8 mouse cellular contexts compared by ENCODE assay signal in genomic region chr7:13037366-13037765, GRCm38 (mm10). TPM values are rescaled to one million over a fixed set of nuclear protein-coding genes. Genes with fewer than 3 reads are reported as not detected.
A peak's percentile ranks its signal among the peaks of the same experiment; 100 is the strongest.
DNase-seq lines count a peak whose midpoint lies in the region; ATAC-seq and TF ChIP-seq lines count a peak whose summit lies in the region.

No protein-coding gene starts in this region.

- peak overlapping the region; percentile 88 for H3K4me3 ChIP-seq in cerebellum, adult 2 months (replicated peaks; ENCODE audit: insufficient read depth, low read depth, low read length)
- H3K4me3 ChIP-seq in lung, embryonic 16.5 days (ENCODE audit: low read length) = peak overlapping the region; percentile 83
- peak overlapping the region; percentile 72 for H3K4me3 ChIP-seq in forebrain, embryonic 13.5 days
- H3K4me3 ChIP-seq in liver, embryonic 16.5 days (ENCODE audit: low read depth, low read length) = peak overlapping the region; percentile 89

- intact Hi-C loops in left cerebral cortex, postnatal 4 days (cut with DNase I) = no loop called here

- peak overlapping the region; percentile 97 for H3K9ac ChIP-seq in lung, embryonic 16.5 days (ENCODE audit: low read length)
- peak overlapping the region; percentile 93 for H3K9ac ChIP-seq in forebrain, embryonic 13.5 days
- peak overlapping the region; percentile 97 for H3K9ac ChIP-seq in liver, embryonic 16.5 days (ENCODE audit: low read depth, low read length)

- H3K27me3 ChIP-seq in cerebellum, adult 2 months (ENCODE audit: control insufficient read depth, insufficient read depth, low read length) = no peaks in the 10 kb centered on the region
- peaks cover 3% of the 10 kb centered on the region; the same call in 1 of the 2 replicates for H3K27me3 ChIP-seq in lung, embryonic 16.5 days (ENCODE audit: control insufficient read depth, insufficient read depth, low read depth, low read length)
- H3K27me3 ChIP-seq in forebrain, embryonic 13.5 days = peaks cover 15% of the 10 kb centered on the region
- peaks cover 3% of the 10 kb centered on the region for H3K27me3 ChIP-seq in liver, embryonic 16.5 days (ENCODE audit: control insufficient read depth, insufficient read depth, low read depth, low read length)

- peak in 1 of 2 experiments; percentile 59 for DNase-seq in cerebellum, adult 2 months
- DNase-seq in cerebellum, adult 18-20 months = no peak
- no peak for DNase-seq in lung, postnatal 10 days
- DNase-seq in left cerebral cortex, postnatal 4 days = no peak

- no peak for TF ChIP-seq POLR2A in cerebellum, adult 2 months (IDR thresholded peaks at IDR 0.05; ENCODE audit: borderline replicate concordance, insufficient read depth, low read length)

- peak overlapping the region; percentile 58 for H3K27ac ChIP-seq in cerebellum, adult 2 months (ENCODE audit: insufficient read depth, low read length)
- H3K27ac ChIP-seq in lung, embryonic 16.5 days (ENCODE audit: low read length) = peak overlapping the region; percentile 100
- peak overlapping the region; percentile 100 for H3K27ac ChIP-seq in forebrain, embryonic 13.5 days
- peak overlapping the region; percentile 98 for H3K27ac ChIP-seq in liver, embryonic 16.5 days (ENCODE audit: low read length)

- peak overlapping the region; percentile 91 for H3K4me2 ChIP-seq in lung, embryonic 16.5 days (ENCODE audit: low read depth, low read length)
- peak overlapping the region; percentile 91 for H3K4me2 ChIP-seq in forebrain, embryonic 13.5 days
- peak overlapping the region; percentile 94 for H3K4me2 ChIP-seq in liver, embryonic 16.5 days (ENCODE audit: low read depth, low read length)

- no peak for TF ChIP-seq CTCF in cerebellum, adult 2 months (IDR thresholded peaks at IDR 0.05; ENCODE audit: borderline replicate concordance, insufficient read depth, low read depth, low read length)

- H3K4me1 ChIP-seq in cerebellum, adult 2 months (ENCODE audit: control insufficient read depth, insufficient read depth, low read length) = peaks cover 7% of the 10 kb centered on the region
- H3K4me1 ChIP-seq in lung, embryonic 16.5 days (replicated peaks; ENCODE audit: control insufficient read depth, insufficient read depth, low read length) = peaks cover 27% of the 10 kb centered on the region
- peaks cover 50% of the 10 kb centered on the region for H3K4me1 ChIP-seq in forebrain, embryonic 13.5 days
- peaks cover 41% of the 10 kb centered on the region for H3K4me1 ChIP-seq in liver, embryonic 16.5 days (ENCODE audit: control insufficient read depth, low read depth, low read length)

- WGBS in cerebellum, adult 2 months = 1% methylated on average over 32 of the region's 33 CpGs
- WGBS in lung, embryonic 16.5 days = 0% methylated on average over 30 of the region's 33 CpGs
- under 1% methylated on average over 25 of the region's 33 CpGs for WGBS in forebrain, embryonic 13.5 days
- WGBS in liver, embryonic 16.5 days (ENCODE audit: insufficient replicate concordance) = 0% methylated on average over 32 of the region's 33 CpGs

- peak; percentile 5; the same call in 1 of the 2 replicates for ATAC-seq in lung, embryonic 16.5 days (ENCODE audit: low read depth)
- peak; percentile 2 for ATAC-seq in forebrain, embryonic 13.5 days
- ATAC-seq in liver, embryonic 16.5 days (ENCODE audit: low read depth) = peak; percentile 5
- no peak for ATAC-seq in activated CD4-positive, CD25-positive, alpha-beta regulatory T cell, adult 4 months

- H3K9me3 ChIP-seq in lung, embryonic 16.5 days (ENCODE audit: control insufficient read depth, low read length) = no peaks in the 10 kb centered on the region
- no peaks in the 10 kb centered on the region for H3K9me3 ChIP-seq in forebrain, embryonic 13.5 days (replicated peaks)
- H3K9me3 ChIP-seq in liver, embryonic 16.5 days (replicated peaks; ENCODE audit: control insufficient read depth, low read length) = no peaks in the 10 kb centered on the region

- peaks cover 15% of the 10 kb centered on the region for H3K36me3 ChIP-seq in lung, embryonic 16.5 days (ENCODE audit: control insufficient read depth, insufficient read depth, low read length)
- H3K36me3 ChIP-seq in forebrain, embryonic 13.5 days (ENCODE audit: poor library complexity, severe bottlenecking) = peaks cover 31% of the 10 kb centered on the region
- H3K36me3 ChIP-seq in liver, embryonic 16.5 days (ENCODE audit: control insufficient read depth, insufficient read depth) = peaks cover 15% of the 10 kb centered on the region

RNA-seq across cellular contexts. Expression of gene Ube2m, which starts 0.7 kb away (rescaled TPM):
- polyA plus RNA-seq in cerebellum, adult 2 months (2012; rRNA removed) = 376 and 405 TPM in 2 replicates
- 25.8 and 31.6 TPM in 2 replicates for polyA plus RNA-seq in lung, embryonic 16.5 days (2015; fragmentation: Nextera tagmentation; extraction: Ambion mirVana)
- polyA plus RNA-seq in forebrain, embryonic 13.5 days (2015; fragmentation: Nextera tagmentation; extraction: Ambion mirVana) = 44.0 and 53.7 TPM in 2 replicates
- 10.6 and 14.3 TPM in 2 replicates for polyA plus RNA-seq in liver, embryonic 16.5 days (2015; fragmentation: Nextera tagmentation; extraction: Ambion mirVana)
- polyA plus RNA-seq in activated CD4-positive, CD25-positive, alpha-beta regulatory T cell, adult 4 months (2017; shearing (Covaris generic)) = 10 to 100 TPM; 15.3 to 16.9 TPM
- total RNA-seq in left cerebral cortex, postnatal 4 days (2021) = 100 to 1,000 TPM; 198 to 213 TPM

RNA-seq across cellular contexts. Expression of gene Chmp2a, which starts 2.8 kb away (rescaled TPM):
- polyA plus RNA-seq in cerebellum, adult 2 months (2012; rRNA removed) = 258 and 264 TPM in 2 replicates
- 157 and 173 TPM in 2 replicates for polyA plus RNA-seq in lung, embryonic 16.5 days (2015; fragmentation: Nextera tagmentation; extraction: Ambion mirVana)
- polyA plus RNA-seq in forebrain, embryonic 13.5 days (2015; fragmentation: Nextera tagmentation; extraction: Ambion mirVana) = 164 and 168 TPM in 2 replicates
- polyA plus RNA-seq in liver, embryonic 16.5 days (2015; fragmentation: Nextera tagmentation; extraction: Ambion mirVana) = 119 and 122 TPM in 2 replicates
- 100 to 1,000 TPM; 300 to 349 TPM for polyA plus RNA-seq in activated CD4-positive, CD25-positive, alpha-beta regulatory T cell, adult 4 months (2017; shearing (Covaris generic))
- 100 to 1,000 TPM; 120 to 122 TPM for total RNA-seq in left cerebral cortex, postnatal 4 days (2021)

RNA-seq across cellular contexts. Expression of gene Mzf1, which starts 17.2 kb away (rescaled TPM):
- polyA plus RNA-seq in cerebellum, adult 2 months (2012; rRNA removed) = 4.6 TPM in 2 replicates
- polyA plus RNA-seq in lung, embryonic 16.5 days (2015; fragmentation: Nextera tagmentation; extraction: Ambion mirVana) = 4.2 and 5.1 TPM in 2 replicates
- 5.1 and 6.0 TPM in 2 replicates for polyA plus RNA-seq in forebrain, embryonic 13.5 days (2015; fragmentation: Nextera tagmentation; extraction: Ambion mirVana)
- polyA plus RNA-seq in liver, embryonic 16.5 days (2015; fragmentation: Nextera tagmentation; extraction: Ambion mirVana) = 0.44 and 0.50 TPM in 2 replicates
- polyA plus RNA-seq in activated CD4-positive, CD25-positive, alpha-beta regulatory T cell, adult 4 months (2017; shearing (Covaris generic)) = under 1 TPM; 0.45 to 0.46 TPM
- 10 to 100 TPM; 13.7 to 17.3 TPM for total RNA-seq in left cerebral cortex, postnatal 4 days (2021)

RNA-seq across cellular contexts. Expression of gene Zbtb45, which starts 27.5 kb away (rescaled TPM):
- 31.9 and 33.5 TPM in 2 replicates for polyA plus RNA-seq in cerebellum, adult 2 months (2012; rRNA removed)
- 28.1 and 28.2 TPM in 2 replicates for polyA plus RNA-seq in lung, embryonic 16.5 days (2015; fragmentation: Nextera tagmentation; extraction: Ambion mirVana)
- polyA plus RNA-seq in forebrain, embryonic 13.5 days (2015; fragmentation: Nextera tagmentation; extraction: Ambion mirVana) = 32.8 and 37.1 TPM in 2 replicates
- 10.0 and 11.4 TPM in 2 replicates for polyA plus RNA-seq in liver, embryonic 16.5 days (2015; fragmentation: Nextera tagmentation; extraction: Ambion mirVana)
- 1 to 10 TPM; 4.6 to 7.0 TPM for polyA plus RNA-seq in activated CD4-positive, CD25-positive, alpha-beta regulatory T cell, adult 4 months (2017; shearing (Covaris generic))
- 10 to 100 TPM; 35.1 to 36.6 TPM for total RNA-seq in left cerebral cortex, postnatal 4 days (2021)

RNA-seq across cellular contexts. Expression of gene Trim28, which starts 38.5 kb away (rescaled TPM):
- 250 and 266 TPM in 2 replicates for polyA plus RNA-seq in cerebellum, adult 2 months (2012; rRNA removed)
- polyA plus RNA-seq in lung, embryonic 16.5 days (2015; fragmentation: Nextera tagmentation; extraction: Ambion mirVana) = 190 and 195 TPM in 2 replicates
- polyA plus RNA-seq in forebrain, embryonic 13.5 days (2015; fragmentation: Nextera tagmentation; extraction: Ambion mirVana) = 270 and 289 TPM in 2 replicates
- 50.0 and 57.9 TPM in 2 replicates for polyA plus RNA-seq in liver, embryonic 16.5 days (2015; fragmentation: Nextera tagmentation; extraction: Ambion mirVana)
- 10 to 100 TPM; 45.5 to 59.4 TPM for polyA plus RNA-seq in activated CD4-positive, CD25-positive, alpha-beta regulatory T cell, adult 4 months (2017; shearing (Covaris generic))
- total RNA-seq in left cerebral cortex, postnatal 4 days (2021) = 100 to 1,000 TPM; 412 to 415 TPM
